Mouse (Mus musculus) embryonic fibroblast, embryonic 13.5 days (primary cell): ENCODE measurements at regions not wholly inside any gene's neighbourhood (a gene's known extent, or its start where the extent isn't known, plus 50 kb on each side); places are given as distances from the start of the nearest gene placed in this dataset.

ENCODE experiments used
- H3K27ac ChIP-seq: 2 replicates; pipeline ENCODE4 v1.5.1; 2012; ENCODE audit warnings: low read length, control low read depth, inconsistent platforms; ENCODE audit not compliant: insufficient read depth
- H3K4me1 ChIP-seq: 2 replicates; pipeline ENCODE4 v1.6.1; 2011; ENCODE audit warnings: low read length; ENCODE audit not compliant: control insufficient read depth, insufficient read depth
- H3K4me3 ChIP-seq: 2 replicates; pipeline ENCODE4 v1.5.1; 2011; ENCODE audit warnings: mild to moderate bottlenecking, control low read depth, low read length; ENCODE audit not compliant: insufficient read depth
- CTCF ChIP-seq: IDR thresholded peaks from 2 replicates; pipeline ENCODE4 v1.5.1; 2011; ENCODE audit warnings: mild to moderate bottlenecking, control low read depth, low read length, moderate library complexity, borderline replicate concordance; ENCODE audit not compliant: insufficient read depth
- POLR2A ChIP-seq: IDR thresholded peaks from 2 replicates; pipeline ENCODE4 v1.6.1; 2011; ENCODE audit warnings: low read depth, mild to moderate bottlenecking, control low read depth, low read length, moderate library complexity

GRCm38 (mm10) chr6:143561316-143562088, 394.5 kb downstream of the Etnk1 start:
- Histone ChIP-seq H3K4me1 (peaks cover 5% of the 10 kb centered on the region), H3K4me3 (no peak overlapping the region), H3K27ac (no peak overlapping the region)
- TF ChIP-seq CTCF (no peak), POLR2A (no peak)

DNA sequence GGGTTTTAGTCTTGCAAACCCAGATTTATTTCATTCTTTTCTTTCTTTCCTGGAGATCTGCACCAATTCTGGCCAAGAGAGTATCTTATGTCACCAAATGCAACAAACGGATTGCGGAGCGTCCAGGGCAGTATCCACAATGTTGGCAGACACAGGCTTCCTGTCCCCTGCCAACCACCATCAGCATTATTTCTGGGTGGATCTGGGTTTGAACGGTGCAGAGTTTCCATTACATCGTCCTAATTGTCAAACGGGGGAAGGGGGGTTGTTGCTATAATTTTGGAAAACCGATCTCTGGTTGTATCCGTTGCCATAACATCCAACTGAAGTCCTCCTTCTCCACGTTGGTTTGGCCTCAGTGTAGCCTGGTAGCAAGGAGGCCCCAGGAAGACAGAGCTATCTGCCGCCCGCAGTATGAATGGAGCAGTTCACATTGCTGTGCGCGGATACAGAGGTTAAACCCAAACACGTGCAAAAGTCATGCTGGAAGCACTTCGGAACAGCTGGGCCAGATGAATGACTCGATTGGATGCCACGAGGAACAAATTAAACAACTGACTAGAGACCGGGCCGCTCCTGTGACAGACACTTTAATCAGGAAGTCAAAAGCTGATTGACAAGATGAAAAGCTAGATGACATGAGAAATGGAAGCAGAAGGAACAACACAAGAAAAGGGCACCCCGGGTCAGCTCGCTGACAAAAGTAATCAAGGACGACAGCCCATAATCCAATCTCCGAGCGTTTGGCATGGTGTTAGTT, 404.5 kb downstream of the Etnk1 start:
- Histone ChIP-seq H3K27ac (no peak overlapping the region), H3K4me3 (no peak overlapping the region), H3K4me1 (no peaks in the 10 kb centered on the region)
- no peak for TF ChIP-seq CTCF
- TF ChIP-seq POLR2A, result no peak

GRCm38 (mm10) chr6:143579223-143579622, 412.2 kb downstream of the Etnk1 start:
- Histone ChIP-seq H3K4me3 (no peak overlapping the region), H3K4me1 (no peaks in the 10 kb centered on the region), H3K27ac (no peak overlapping the region)
- TF ChIP-seq CTCF (no peak), POLR2A (no peak)

GRCm38 (mm10) chr6:143589666-143590065, 422.6 kb downstream of the Etnk1 start:
- Histone ChIP-seq H3K4me3 (no peak overlapping the region), H3K27ac (peak overlapping the region; percentile 82), H3K4me1 (peaks cover 2% of the 10 kb centered on the region; the same call in 1 of the 2 replicates)
- TF ChIP-seq POLR2A (no peak), CTCF (no peak)

DNA sequence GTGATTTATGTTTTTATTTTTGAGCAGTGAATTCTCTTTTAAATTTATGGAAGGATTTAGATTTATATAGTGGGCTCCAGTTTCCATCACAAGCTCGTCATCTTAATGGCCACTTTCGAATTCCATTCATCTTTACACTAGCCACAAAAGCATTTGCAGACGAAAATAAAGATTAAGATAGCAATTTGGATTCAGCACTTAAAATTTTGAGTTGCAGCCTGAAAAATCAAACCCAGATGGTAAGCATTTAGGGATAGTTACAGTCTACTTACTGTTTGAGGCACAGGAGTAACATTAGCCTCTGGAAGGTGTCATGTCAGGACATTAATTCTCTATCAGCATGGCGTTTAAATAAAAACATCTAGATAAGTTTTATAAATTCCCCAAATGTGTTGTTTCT, 423.2 kb downstream of the Etnk1 start:
- TF ChIP-seq POLR2A, result no peak
- no peak for TF ChIP-seq CTCF
- Histone ChIP-seq H3K4me1 (peaks cover 2% of the 10 kb centered on the region; the same call in 1 of the 2 replicates), H3K27ac (peak overlapping the region; percentile 52), H3K4me3 (no peak overlapping the region)

DNA sequence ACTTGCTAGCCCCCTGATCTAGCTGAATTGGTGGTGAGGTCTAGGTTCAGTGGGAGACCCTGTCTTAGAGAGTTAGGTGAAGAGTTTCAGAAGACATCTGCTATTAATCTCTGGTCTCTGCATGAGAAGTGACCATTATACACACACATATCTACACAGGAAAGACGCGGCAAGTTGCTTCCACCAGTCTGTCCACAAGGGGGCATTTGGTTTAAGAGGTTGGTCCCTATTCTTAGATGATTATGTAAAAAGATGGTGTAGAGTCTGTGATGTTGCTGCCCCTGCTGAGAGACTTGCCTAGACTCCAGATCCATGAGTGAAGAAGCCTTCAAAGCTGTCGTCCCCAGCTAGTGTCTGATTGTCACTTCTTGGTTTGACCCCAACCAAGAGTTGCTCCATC, 425.5 kb downstream of the Etnk1 start:
- TF ChIP-seq CTCF, result no peak
- no peak for TF ChIP-seq POLR2A
- no peak overlapping the region for H3K4me3 ChIP-seq
- no peak overlapping the region for H3K27ac ChIP-seq
- peaks cover 2% of the 10 kb centered on the region; the same call in 1 of the 2 replicates for H3K4me1 ChIP-seq

DNA sequence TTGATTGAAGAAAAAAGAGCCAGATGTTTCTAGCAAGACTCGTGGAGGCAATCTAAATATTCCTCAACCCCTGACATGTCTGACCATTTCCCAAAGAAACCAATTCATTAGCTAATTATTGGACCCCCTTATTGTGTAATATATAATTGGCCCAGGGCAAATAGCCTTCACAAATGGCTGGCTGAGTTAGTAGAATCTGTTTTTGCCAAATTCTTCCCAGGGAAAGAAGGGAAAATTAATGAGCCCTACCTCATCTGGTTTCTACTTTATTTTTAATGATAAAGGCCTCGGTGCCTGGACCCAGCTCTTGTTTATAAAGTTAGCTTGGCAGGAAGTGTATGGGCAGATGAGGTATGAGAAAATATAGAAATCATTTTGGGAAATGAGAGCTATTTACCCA, 428.5 kb downstream of the Etnk1 start:
- no peak for TF ChIP-seq CTCF
- Histone ChIP-seq H3K27ac (no peak overlapping the region), H3K4me1 (no peaks in the 10 kb centered on the region), H3K4me3 (no peak overlapping the region)

DNA sequence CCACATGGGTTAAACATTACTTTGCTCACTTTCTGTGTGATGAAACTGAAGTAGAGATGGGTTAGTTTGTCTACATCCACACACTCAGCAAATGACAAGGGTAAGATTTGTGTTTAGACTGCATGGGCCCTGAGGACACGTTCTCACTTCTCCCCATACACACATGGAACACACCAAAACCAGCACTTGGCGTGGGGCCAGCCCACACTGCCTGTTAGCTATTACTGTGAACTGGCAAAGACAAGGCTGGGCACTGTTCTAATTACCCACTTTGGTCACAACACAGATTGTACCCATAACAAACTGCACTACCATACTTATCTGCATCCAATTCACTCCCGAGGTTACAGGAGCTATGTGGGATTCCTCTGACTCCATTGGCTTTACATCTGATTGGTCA, 430.4 kb downstream of the Etnk1 start:
- Histone ChIP-seq H3K4me1 (no peaks in the 10 kb centered on the region), H3K27ac (no peak overlapping the region), H3K4me3 (no peak overlapping the region)
- TF ChIP-seq CTCF, result no peak
- no peak for TF ChIP-seq POLR2A

- H3K4me1 ChIP-seq, result no peaks in the 10 kb centered on the region
- no peak overlapping the region for H3K27ac ChIP-seq
- no peak overlapping the region for H3K4me3 ChIP-seq
- TF ChIP-seq POLR2A (no peak), CTCF (no peak)
Measured at GRCm38 (mm10) chr6:143598916-143599315, 431.9 kb downstream of the Etnk1 start.

GRCm38 (mm10) chr6:143609100-143609499, 442.1 kb downstream of the Etnk1 start:
- TF ChIP-seq CTCF, result peak; percentile 14; the same call in 1 of the 2 replicates
- no peak for TF ChIP-seq POLR2A
- Histone ChIP-seq H3K4me3 (no peak overlapping the region), H3K4me1 (no peaks in the 10 kb centered on the region), H3K27ac (no peak overlapping the region)

GRCm38 (mm10) chr6:143612966-143613365, 445.9 kb downstream of the Etnk1 start:
- no peak overlapping the region for H3K4me3 ChIP-seq
- H3K27ac ChIP-seq, result no peak overlapping the region
- TF ChIP-seq POLR2A (no peak), CTCF (no peak)
- H3K4me1 ChIP-seq, result no peaks in the 10 kb centered on the region
